Comparison of ENCODE assay signal across 8 mouse cellular contexts in the genomic region with DNA sequence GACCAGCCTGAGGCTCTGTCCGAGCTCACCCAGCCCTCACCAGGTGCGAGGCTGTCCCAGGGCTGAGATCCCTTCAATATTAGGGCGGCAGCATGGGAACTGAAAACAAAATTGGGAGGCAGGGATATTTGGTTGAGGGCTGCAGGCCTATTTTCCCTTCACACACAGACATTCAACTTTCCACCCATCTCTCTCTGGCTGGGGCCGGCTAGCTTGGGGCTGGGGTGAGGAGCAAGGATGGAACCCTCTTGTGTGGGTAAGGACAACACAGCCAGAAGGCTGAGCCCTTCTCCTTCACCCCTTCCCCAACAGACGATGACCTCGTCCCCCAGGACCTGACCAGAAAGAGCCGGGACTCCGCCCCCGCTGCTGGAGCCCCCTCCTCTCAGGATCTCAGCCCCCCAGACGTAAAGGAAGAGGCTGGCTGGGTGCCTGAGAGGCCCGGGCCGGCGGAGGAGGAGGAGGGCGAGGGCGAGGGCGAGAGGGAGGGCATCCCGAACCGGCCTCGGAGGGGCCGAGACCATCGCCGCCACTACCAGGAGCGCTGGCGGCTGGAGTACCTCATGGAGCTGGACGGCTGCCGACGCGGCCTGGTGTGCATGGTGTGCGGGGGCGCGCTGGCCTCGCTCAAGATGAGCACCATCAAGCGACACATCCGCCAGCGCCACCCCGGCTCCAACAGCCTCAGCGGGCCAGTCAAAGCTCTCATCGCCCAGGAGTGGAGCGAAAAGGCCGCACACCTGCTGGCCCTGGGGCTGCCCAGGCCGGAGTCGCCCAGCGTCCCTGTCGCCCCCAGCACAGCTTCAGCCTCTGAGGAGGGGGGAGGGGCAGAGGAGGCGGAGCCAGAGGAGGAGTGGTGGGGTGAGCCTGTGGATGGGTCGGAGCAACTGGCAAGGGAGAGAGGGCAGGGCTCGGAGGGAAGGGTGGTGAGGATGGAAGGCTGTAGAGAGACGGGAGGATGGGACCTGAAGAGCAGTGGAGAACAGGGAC. TPM values are rescaled to one million over a fixed set of nuclear protein-coding genes. Genes with fewer than 3 reads are reported as not detected.
A peak's percentile ranks its signal among the peaks of the same experiment; 100 is the strongest.
DNase-seq lines count a peak whose midpoint lies in the region; ATAC-seq and TF ChIP-seq lines count a peak whose summit lies in the region.

No protein-coding gene starts in this region.

- ATAC-seq in kidney, embryonic 15.5 days (replicated peaks; ENCODE audit: low FRiP score) = peak; percentile 30
- no peak for ATAC-seq in limb, embryonic 14.5 days (ENCODE audit: low FRiP score, low read depth)

- H3K4me1 ChIP-seq in kidney, embryonic 15.5 days = peaks cover 69% of the 10 kb centered on the region
- H3K4me1 ChIP-seq in limb, embryonic 14.5 days (ENCODE audit: control insufficient read depth, insufficient read depth, low read length) = peaks cover 52% of the 10 kb centered on the region

- H3K27ac ChIP-seq in kidney, embryonic 15.5 days = peak overlapping the region; percentile 59
- H3K27ac ChIP-seq in limb, embryonic 14.5 days (replicated peaks; ENCODE audit: low read depth, low read length) = peak overlapping the region; percentile 62; the same call in 1 of the 2 replicates

- 11% methylated on average over 48 of the region's 48 CpGs for WGBS in kidney, embryonic 15.5 days
- 10% methylated on average over 25 of the region's 48 CpGs for WGBS in limb, embryonic 14.5 days

- no peak overlapping the region for H3K9ac ChIP-seq in kidney, embryonic 15.5 days
- peak overlapping the region; percentile 32 for H3K9ac ChIP-seq in limb, embryonic 14.5 days (ENCODE audit: low read depth, low read length, severe bottlenecking)

- no peaks in the 10 kb centered on the region for H3K9me3 ChIP-seq in kidney, embryonic 15.5 days (replicated peaks)
- H3K9me3 ChIP-seq in limb, embryonic 14.5 days (ENCODE audit: control insufficient read depth, low read length) = no peaks in the 10 kb centered on the region

- H3K4me3 ChIP-seq in kidney, embryonic 15.5 days (replicated peaks) = peak overlapping the region; percentile 11
- peak overlapping the region; percentile 21 for H3K4me3 ChIP-seq in limb, embryonic 14.5 days (replicated peaks; ENCODE audit: low read length)

- H3K27me3 ChIP-seq in kidney, embryonic 15.5 days = no peaks in the 10 kb centered on the region
- H3K27me3 ChIP-seq in limb, embryonic 14.5 days (ENCODE audit: control insufficient read depth, insufficient read depth, low read length) = no peaks in the 10 kb centered on the region

- peak overlapping the region; percentile 49 for H3K4me2 ChIP-seq in kidney, embryonic 15.5 days
- H3K4me2 ChIP-seq in limb, embryonic 14.5 days (replicated peaks; ENCODE audit: low read depth, low read length, severe bottlenecking) = peak overlapping the region; percentile 65

- H3K36me3 ChIP-seq in kidney, embryonic 15.5 days = peaks cover 67% of the 10 kb centered on the region
- peaks cover 69% of the 10 kb centered on the region for H3K36me3 ChIP-seq in limb, embryonic 14.5 days (ENCODE audit: control insufficient read depth, insufficient read depth, low read length)

- peak; percentile 96 for DNase-seq in heart, adult 11 months
- no peak for DNase-seq in heart, adult 8-10 months (ENCODE audit: low spot score)
- DNase-seq in embryo, embryonic 10.5 days (ENCODE audit: low spot score) = peak; percentile 82
- peak; percentile 48 for DNase-seq in gastrocnemius, postnatal 25 days
- DNase-seq in limb, embryonic 14.5 days (ENCODE audit: low spot score) = peak; percentile 39
- DNase-seq in neural tube, embryonic 10.5 days (ENCODE audit: extremely low spot score, low spot score) = peak; percentile 82
- DNase-seq in yolk sac, embryonic 10.5 days (ENCODE audit: low spot score) = peak; percentile 73

- TF ChIP-seq POLR2A in limb, embryonic 14.5 days (IDR thresholded peaks at IDR 0.05; ENCODE audit: borderline replicate concordance, extremely low read depth, insufficient read depth, insufficient read length) = no peak

RNA-seq across cellular contexts. Expression of gene 2700081O15Rik, which starts 4.5 kb away (rescaled TPM):
- 10 to 100 TPM; 11.5 to 12.0 (median 11.8) TPM for total RNA-seq in heart, adult 8-10 months (2022)
- 1 to 10 TPM; 6.8 to 7.9 TPM for total RNA-seq in gastrocnemius, postnatal 25 days (2021)
- polyA plus RNA-seq in kidney, embryonic 15.5 days (2015; fragmentation: Nextera tagmentation; extraction: Ambion mirVana) = 6.0 and 7.4 TPM in 2 replicates
- 98.9 and 128 TPM in 2 replicates for polyA plus RNA-seq in limb, embryonic 14.5 days (2012; rRNA removed)
- 13.7 and 15.4 TPM in 2 replicates for polyA plus RNA-seq in limb, embryonic 14.5 days (2014; fragmentation: Nextera tagmentation; extraction: Ambion mirVana)

RNA-seq across cellular contexts. Expression of gene Spindoc, which starts 39.1 kb away (rescaled TPM):
- total RNA-seq in heart, adult 8-10 months (2022) = 10 to 100 TPM; 13.3 to 15.1 (median 13.8) TPM
- total RNA-seq in gastrocnemius, postnatal 25 days (2021) = 1 to 10 TPM; 6.6 to 9.1 TPM
- polyA plus RNA-seq in kidney, embryonic 15.5 days (2015; fragmentation: Nextera tagmentation; extraction: Ambion mirVana) = 31.5 and 33.9 TPM in 2 replicates
- polyA plus RNA-seq in limb, embryonic 14.5 days (2012; rRNA removed) = 37.6 and 47.0 TPM in 2 replicates
- 21.9 and 25.9 TPM in 2 replicates for polyA plus RNA-seq in limb, embryonic 14.5 days (2014; fragmentation: Nextera tagmentation; extraction: Ambion mirVana)
